Mouse (Mus musculus): ENCODE measurements around the gene Slc12a9. TPM values are rescaled to one million over a fixed set of nuclear protein-coding genes. Genes with fewer than 3 reads are reported as not detected.
"Not testable (repeated sequence)": the region's sequence is repeated elsewhere in the genome, so short reads cannot be mapped to it uniquely, and the experiment has no call there.

Slc12a9 gene
- polyA plus RNA-seq, 1 experiment from 2014 or later: 23.6 TPM

DNA sequence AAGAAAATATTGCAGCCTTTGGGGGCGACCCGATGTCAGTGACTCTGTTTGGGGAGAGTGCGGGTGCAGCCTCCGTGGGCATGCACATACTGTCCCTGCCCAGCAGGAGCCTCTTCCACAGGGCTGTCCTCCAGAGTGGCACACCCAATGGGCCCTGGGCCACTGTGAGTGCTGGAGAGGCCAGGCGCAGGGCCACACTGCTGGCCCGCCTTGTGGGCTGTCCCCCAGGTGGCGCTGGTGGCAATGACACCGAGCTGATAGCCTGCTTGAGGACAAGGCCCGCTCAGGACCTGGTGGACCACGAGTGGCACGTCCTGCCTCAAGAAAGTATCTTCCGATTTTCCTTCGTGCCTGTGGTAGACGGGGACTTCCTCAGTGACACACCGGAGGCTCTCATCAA is 42.7 kb downstream of the Slc12a9 start:
- Histone ChIP-seq H3K27me3 (peaks cover 61% of the 10 kb centered on the region), H3K4me1 (peaks cover 40% of the 10 kb centered on the region), H3K4me3 (no peak overlapping the region), H3K9me3 (replicated peaks) (no peaks in the 10 kb centered on the region), H3K27ac (no peak overlapping the region), H3K4me2 (replicated peaks) (peak overlapping the region; percentile 23; the same call in 1 of the 2 replicates), H3K36me3 (peaks cover 7% of the 10 kb centered on the region), H3K9ac (no peak overlapping the region)
- no peak for ATAC-seq (ENCODE audit: low FRiP score)
- 26% methylated on average over 15 of the region's 15 CpGs for WGBS

- H3K4me3 ChIP-seq: peak overlapping the region; percentile 46
- ATAC-seq (ENCODE audit: low FRiP score): no peak
- 61% methylated on average over 13 of the region's 13 CpGs for WGBS
- H3K36me3 ChIP-seq: no peaks in the 10 kb centered on the region
- no peak overlapping the region for H3K9ac ChIP-seq
- no peaks in the 10 kb centered on the region for H3K9me3 ChIP-seq (replicated peaks)
- peaks cover 34% of the 10 kb centered on the region for H3K4me1 ChIP-seq
- peak overlapping the region; percentile 93 for H3K4me2 ChIP-seq (replicated peaks)
- H3K27me3 ChIP-seq: peaks cover 61% of the 10 kb centered on the region
- peak overlapping the region; percentile 44; the same call in 1 of the 2 replicates for H3K27ac ChIP-seq
Measured at GRCm38 (mm10) chr5:137289591-137290365, 43.6 kb downstream of the Slc12a9 start.

DNA sequence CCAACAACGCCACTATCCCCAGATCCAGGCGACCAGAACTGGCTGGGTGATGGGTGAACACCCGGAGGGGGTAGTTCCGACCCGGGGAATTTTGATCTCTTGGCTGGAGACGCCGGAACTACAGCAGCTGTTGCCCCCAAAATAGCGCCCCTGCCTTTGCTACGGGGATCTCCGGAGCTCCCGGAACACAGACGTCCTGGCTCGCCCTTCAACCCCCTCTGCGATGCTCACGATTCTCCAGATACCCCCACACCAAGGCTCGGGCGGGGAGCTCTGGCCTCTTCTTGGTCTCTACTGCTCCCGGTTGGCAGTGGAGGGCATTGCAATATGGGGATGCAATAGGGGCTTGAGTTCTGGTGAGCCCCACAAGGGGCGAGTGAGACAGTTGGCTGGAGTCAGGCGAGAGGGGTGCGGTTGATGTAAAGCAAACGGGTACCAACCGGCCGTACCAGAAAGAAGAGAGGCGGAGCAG is 44.4 kb downstream of the Slc12a9 start:
- Histone ChIP-seq H3K27ac (no peak overlapping the region), H3K9me3 (replicated peaks) (no peaks in the 10 kb centered on the region), H3K4me1 (peaks cover 32% of the 10 kb centered on the region), H3K4me2 (replicated peaks) (peak overlapping the region; percentile 93), H3K4me3 (peak overlapping the region; percentile 46), H3K9ac (peak overlapping the region; percentile 71; the same call in 1 of the 2 replicates), H3K27me3 (peaks cover 61% of the 10 kb centered on the region), H3K36me3 (no peaks in the 10 kb centered on the region)
- no peak for ATAC-seq (ENCODE audit: low FRiP score)
- 3% methylated on average over 25 of the region's 25 CpGs for WGBS

- under 1% methylated on average over 47 of the region's 65 CpGs for WGBS
Measured at GRCm38 (mm10) chr5:137287953-137288743, 45.2 kb downstream of the Slc12a9 start.

DNA sequence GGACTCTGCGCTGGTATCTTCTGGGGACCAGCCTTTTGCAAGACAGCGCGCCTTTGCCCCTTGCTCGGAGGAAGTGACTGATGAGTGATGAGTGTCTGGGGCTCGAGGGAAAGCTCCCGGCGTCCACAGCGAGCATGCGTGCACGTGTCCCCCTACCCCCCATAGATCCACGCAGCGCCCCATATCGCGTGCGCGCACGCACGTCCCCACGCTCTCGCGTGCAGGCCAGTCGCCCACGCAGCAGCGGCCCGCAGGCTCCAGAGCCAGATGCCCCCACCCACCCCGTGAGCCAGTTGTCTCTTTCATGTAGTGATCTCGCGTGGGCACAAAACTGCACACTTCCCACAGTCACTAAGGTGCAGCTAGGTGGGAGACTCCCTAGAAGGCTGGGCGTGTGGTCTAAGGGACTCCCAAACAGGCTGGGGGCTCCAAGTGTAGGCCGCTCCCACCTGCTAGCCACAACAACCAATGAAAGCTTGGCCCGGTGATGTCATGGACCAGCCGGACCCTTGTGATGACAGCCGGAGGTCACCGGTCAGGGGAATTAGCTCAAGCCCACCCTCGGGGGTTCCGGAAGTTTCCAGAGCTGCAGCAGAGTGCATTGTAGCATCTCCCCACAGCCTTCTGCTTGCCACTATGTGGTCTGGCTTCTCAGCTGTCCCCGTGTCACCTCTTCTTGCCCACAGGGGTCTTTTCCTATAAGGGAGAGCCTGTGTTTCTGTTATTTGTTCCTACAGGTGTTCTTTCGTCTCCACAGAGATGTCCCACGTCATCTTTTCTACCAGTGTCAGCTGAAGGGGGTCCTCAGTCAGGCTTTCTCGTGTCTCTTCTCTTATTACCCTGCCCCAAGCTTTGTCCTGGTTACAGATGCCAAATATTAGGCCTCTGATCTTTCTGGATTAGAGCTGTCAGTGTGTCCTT is 46.1 kb downstream of the Slc12a9 start, which contains the start of gene Ache:
Gene Ache (plus strand): TSS at position 488 of the 921 bp plus-strand sequence.
- no peaks in the 10 kb centered on the region for H3K36me3 ChIP-seq
- H3K9ac ChIP-seq: peak within 1 kb of the TSS; percentile 71
- H3K9me3 ChIP-seq (replicated peaks): no peaks in the 10 kb centered on the region
- 1% methylated on average over 40 of the region's 40 CpGs for WGBS
- H3K27me3 ChIP-seq: peaks cover 57% of the 10 kb centered on the region
- H3K4me1 ChIP-seq: peaks cover 24% of the 10 kb centered on the region
- peak within 1 kb of the TSS; percentile 93 for H3K4me2 ChIP-seq (replicated peaks)
- H3K4me3 ChIP-seq: peak within 1 kb of the TSS; percentile 46
- H3K27ac ChIP-seq: peak within 1 kb of the TSS; percentile 60
- ATAC-seq (ENCODE audit: low FRiP score): peak; percentile 70

More at GRCm38 (mm10) chr5:137287953-137288743, 45.2 kb downstream of the Slc12a9 start:
- Histone ChIP-seq H3K9me3 (replicated peaks) (no peaks in the 10 kb centered on the region), H3K4me3 (peak overlapping the region; percentile 46), H3K27ac (peak overlapping the region; percentile 60; the same call in 1 of the 2 replicates), H3K27me3 (peaks cover 61% of the 10 kb centered on the region), H3K36me3 (no peaks in the 10 kb centered on the region), H3K4me2 (replicated peaks) (peak overlapping the region; percentile 93), H3K9ac (peak overlapping the region; percentile 71), H3K4me1 (peaks cover 28% of the 10 kb centered on the region)
- ATAC-seq (ENCODE audit: low FRiP score): peak; percentile 35; the same call in 1 of the 2 replicates

DNA sequence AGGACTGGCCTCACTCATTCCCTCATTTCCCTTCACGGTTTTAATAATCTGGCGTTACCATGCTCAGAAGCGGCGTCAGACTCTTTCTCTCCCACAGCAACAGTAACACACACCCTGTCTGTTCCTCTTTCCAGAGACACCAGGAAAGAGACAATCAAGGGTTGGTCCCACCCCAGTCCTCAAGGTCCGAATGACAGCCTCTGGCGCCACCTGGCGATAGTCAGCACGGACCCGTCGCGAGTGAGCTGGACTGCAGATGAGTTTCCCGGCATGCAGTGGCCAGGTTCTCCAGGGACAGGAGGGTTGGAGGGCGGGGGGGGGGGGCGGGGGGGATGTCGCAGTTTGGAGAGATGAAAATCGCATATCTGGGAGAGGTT is 46.8 kb downstream of the Slc12a9 start:
- peak overlapping the region; percentile 93 for H3K4me2 ChIP-seq (replicated peaks)
- peaks cover 51% of the 10 kb centered on the region for H3K27me3 ChIP-seq
- no peaks in the 10 kb centered on the region for H3K9me3 ChIP-seq (replicated peaks)
- peak; percentile 77 for ATAC-seq (ENCODE audit: low FRiP score)
- H3K27ac ChIP-seq: peak overlapping the region; percentile 60; the same call in 1 of the 2 replicates
- H3K4me3 ChIP-seq: peak overlapping the region; percentile 46
- H3K9ac ChIP-seq: peak overlapping the region; percentile 58
- peaks cover 24% of the 10 kb centered on the region for H3K4me1 ChIP-seq
- no peaks in the 10 kb centered on the region for H3K36me3 ChIP-seq
- under 1% methylated on average over 14 of the region's 16 CpGs for WGBS

GRCm38 (mm10) chr5:137285986-137286385 is 47.4 kb downstream of the Slc12a9 start:
- Histone ChIP-seq H3K27ac (no peak overlapping the region), H3K4me3 (no peak overlapping the region), H3K36me3 (no peaks in the 10 kb centered on the region), H3K27me3 (peaks cover 44% of the 10 kb centered on the region), H3K9ac (no peak overlapping the region), H3K9me3 (replicated peaks) (no peaks in the 10 kb centered on the region), H3K4me2 (replicated peaks) (no peak overlapping the region), H3K4me1 (peaks cover 24% of the 10 kb centered on the region)
- WGBS: 54% methylated on average over 7 of the region's 7 CpGs
- ATAC-seq (ENCODE audit: low FRiP score): no peak

DNA sequence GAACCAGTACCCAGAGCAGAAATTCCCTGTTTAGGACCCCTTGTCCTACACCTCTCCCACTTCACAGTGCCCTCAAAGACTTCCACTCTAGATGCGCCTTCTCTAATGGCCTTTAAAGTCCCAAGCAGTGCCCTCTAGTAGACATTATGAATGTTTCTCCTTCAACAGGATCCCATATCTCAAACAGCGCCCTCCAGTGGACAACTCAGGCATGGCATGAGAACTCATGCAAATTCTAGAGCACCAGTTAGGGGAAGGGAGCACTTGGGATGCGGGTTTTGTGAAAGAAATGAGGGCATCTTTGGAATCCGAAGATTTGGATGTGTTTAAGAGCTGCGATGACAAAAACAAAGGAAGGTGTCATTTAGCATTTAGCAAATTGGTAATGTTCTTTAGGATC is 48.4 kb downstream of the Slc12a9 start:
- Histone ChIP-seq H3K27ac (no peak overlapping the region), H3K9me3 (replicated peaks) (no peaks in the 10 kb centered on the region), H3K4me2 (replicated peaks) (no peak overlapping the region), H3K27me3 (peaks cover 35% of the 10 kb centered on the region), H3K4me3 (no peak overlapping the region), H3K36me3 (no peaks in the 10 kb centered on the region), H3K4me1 (peaks cover 24% of the 10 kb centered on the region), H3K9ac (no peak overlapping the region)
- WGBS: 69% methylated on average over 5 of the region's 5 CpGs
- ATAC-seq (ENCODE audit: low FRiP score): no peak

DNA sequence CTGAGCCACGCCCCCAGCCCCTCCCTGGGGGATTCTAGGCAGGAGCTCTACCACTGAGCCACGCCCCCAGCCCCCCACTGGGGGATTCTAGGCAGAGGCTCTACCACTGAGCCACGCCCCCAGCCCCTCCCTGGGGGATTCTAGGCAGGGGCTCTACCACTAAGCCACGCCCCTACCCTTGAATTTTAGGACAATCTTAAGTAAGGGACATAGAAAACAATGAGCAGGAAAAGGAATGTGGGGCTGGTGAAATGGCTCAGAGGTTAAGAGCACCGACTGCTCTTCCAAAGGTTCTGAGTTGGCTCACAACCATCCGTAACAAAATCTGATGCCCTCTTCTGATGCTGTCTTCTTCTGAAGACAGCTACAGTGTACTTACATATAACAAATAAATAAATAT is 49.0 kb downstream of the Slc12a9 start:
- not testable (repeated sequence) for H3K27ac ChIP-seq; ATAC-seq (ENCODE audit: low FRiP score); H3K9ac ChIP-seq; H3K4me2 ChIP-seq (replicated peaks); H3K36me3 ChIP-seq; H3K4me3 ChIP-seq; H3K9me3 ChIP-seq (replicated peaks)
- Histone ChIP-seq H3K4me1 (peaks cover 24% of the 10 kb centered on the region), H3K27me3 (peaks cover 28% of the 10 kb centered on the region)
- WGBS: 86% methylated on average over 5 of the region's 6 CpGs

DNA sequence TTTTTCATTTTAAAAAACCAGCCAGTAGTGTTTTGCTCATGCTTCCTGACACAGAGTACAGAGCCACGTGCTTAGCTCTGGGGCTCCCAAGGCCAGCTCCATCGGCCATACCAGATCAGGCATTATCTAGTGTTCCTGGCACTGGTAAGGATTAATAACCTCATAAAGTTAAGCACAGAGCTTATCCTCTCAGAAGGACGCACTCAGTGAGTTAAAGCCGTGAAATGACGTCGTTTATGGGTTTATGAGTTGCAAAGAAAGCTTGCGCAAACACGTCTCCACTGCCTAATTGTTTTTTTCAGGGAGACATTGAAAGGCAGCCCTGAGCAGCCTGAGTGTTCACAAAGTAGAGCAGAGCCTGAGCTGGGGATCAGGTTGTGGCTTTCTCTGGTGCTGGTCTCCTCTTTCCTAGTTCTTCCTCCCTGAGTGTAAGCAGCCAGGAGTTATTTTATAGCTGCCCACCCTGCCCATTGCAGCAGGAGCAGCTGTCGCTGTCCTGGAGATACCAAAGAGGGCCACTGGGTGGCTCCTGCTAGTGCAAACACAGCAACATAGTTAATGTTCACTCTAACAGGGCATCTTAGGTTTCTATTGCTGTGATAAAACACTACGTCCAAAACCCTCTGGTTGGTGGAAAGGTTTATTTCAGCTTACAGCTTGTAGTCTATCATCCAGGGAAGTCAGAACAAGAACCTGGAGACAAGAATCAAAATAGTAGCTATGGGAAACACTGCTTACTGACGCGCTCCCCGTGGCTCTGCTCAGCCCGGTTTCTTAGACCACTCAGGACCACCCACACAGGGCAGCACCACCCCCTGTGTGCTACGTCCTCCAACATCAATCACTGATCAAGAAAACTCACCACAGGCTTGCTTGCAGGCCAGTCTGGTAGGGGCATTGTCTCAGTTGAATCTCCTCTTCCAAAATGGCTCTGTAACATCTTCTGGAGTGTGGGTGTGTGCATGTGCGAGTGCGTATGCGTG is 55.7 kb downstream of the Slc12a9 start:
- Histone ChIP-seq H3K27me3 (peaks cover 4% of the 10 kb centered on the region; the same call in 1 of the 2 replicates), H3K4me3 (no peak overlapping the region), H3K27ac (no peak overlapping the region), H3K4me1 (no peaks in the 10 kb centered on the region), H3K9ac (no peak overlapping the region), H3K9me3 (replicated peaks) (peaks cover 4% of the 10 kb centered on the region; the same call in 1 of the 2 replicates), H3K4me2 (replicated peaks) (peak overlapping the region; percentile 11; the same call in 1 of the 2 replicates), H3K36me3 (no peaks in the 10 kb centered on the region)
- no peak for ATAC-seq (ENCODE audit: low FRiP score)
- WGBS: 50% methylated on average over 18 of the region's 18 CpGs
